Mouse (Mus musculus) gastrocnemius, adult 18-20 months (tissue): ENCODE results near the gene Pacrg. TPM values are rescaled to one million over a fixed set of nuclear protein-coding genes. Genes with fewer than 3 reads are reported as not detected.

Source experiments
- DNase-seq: peaks from one replicate; pipeline ENCODE4 v3.0.0; 2021; ENCODE audit warnings: low spot score
- total RNA-seq, 2 experiments: library from RNA; stranded (reverse); gene quantifications; 2 replicates each; pipeline ENCODE4 v1.2.3; 2021

Gene Pacrg
- total RNA-seq, 2 experiments from 2014 or later = 2.2 to 2.6 TPM

DNA sequence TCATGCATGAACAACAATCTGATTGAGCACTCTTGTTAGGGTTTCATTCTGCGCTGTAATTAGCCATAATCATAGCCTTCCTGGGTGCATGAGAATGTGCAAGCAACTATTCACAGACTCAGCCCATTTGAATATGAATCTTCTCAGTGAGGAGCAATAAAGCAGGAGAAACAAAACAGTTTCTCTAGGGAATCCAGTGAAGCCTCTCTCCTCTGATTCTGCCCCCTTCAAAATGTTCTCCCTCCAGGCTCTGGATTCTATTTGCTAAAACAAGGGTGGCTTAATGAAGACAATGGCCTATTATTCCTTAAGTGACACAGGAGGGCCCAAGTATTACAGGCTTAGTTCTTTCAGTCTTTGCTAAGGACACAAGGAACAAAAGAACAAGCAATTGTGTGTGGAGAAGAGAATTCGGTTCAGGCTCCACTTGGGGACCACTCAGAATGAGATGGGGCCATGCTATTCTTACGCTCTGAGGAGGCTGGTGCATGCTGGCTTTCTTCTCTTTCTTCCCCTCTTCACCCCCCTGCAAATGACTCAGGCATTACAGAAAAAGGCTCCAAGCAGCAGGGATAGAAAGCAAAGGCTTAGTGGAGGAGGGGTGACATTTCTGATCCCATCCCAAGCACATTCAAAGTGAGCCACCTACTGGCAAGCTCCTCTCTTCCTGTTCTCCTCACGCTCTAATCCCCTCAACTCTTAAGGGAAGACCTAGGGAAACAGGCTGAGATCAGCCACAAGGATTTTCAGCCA, 95.2 kb downstream of the Pacrg start:
- DNase-seq = peak; percentile 62

GRCm38 (mm10) chr17:10740083-10740482, 100.0 kb downstream of the Pacrg start:
- DNase-seq = no peak

DNA sequence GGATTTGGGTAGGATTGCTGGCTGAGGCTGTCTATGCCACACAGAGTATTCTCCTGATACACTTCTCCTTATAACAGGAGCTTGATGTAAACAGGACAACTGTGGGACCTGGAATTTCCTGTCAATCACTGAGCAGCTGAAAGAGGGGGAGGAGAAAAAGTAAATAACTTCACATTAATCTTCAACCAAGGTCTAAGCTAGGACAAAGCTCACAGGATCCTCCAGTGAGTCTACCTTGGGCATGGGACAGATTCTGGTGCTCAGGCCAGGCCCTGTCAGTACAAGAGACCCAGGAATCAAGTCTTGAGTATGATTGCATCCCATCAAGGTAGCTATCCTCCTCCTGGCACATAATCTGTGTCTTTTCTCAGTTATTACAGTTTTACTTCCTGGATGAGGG, 102.1 kb downstream of the Pacrg start:
- no peak for DNase-seq

- no peak for DNase-seq
These were observed 105.4 kb downstream of the Pacrg start for GRCm38 (mm10) chr17:10734733-10735132.

DNA sequence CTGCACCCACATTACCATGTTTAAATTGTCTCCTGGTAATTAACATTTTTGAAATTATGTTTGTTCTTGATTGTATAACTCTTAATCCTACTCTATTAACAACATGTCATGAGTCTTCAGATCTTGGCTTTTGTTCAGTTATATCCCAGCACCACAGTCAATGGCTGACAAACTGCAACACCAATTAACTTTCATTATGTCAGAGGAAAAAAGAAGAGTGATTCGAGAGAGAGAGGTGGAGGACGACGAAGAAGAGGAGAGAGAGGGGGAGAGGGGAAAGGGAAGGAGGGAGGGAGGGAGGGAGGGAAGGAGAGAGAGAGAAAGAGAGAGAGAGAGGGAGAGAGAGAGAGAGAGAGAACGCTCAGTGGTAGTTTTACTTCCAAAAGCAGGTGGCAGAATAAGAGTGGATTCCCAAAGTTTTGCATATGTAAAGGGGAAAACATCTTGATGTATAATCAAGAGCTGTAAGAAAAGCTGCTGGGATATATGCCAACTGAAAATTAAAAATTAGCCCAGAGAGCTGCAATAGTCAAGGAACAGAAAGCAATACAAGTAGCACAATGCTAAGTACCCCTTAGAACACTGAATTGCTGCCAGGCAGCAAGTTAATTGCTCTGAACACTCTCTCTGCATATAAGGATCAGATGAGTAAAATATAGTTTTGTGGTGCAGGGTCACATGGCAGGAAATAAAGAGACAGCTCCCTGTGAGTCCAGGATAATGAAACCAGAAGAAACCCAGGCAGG, 107.6 kb downstream of the Pacrg start:
- no peak for DNase-seq

DNA sequence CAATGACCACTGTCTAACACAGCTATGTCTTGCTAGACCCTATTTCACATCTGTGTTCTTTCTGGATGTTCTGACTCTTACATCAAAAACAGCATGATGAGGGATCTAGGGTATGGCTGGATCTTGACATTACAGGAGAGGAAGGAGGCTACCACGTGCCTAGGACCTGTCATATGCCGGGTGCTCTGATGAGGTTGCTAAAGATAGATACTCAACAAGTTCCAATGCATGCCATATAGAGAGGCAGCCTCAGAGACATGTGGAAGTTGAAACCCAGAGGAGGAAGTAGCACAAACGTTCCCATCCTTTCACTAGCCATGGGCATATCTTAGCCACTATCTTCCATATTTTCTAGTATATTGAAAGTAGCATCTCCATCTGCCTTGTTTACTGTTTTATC, 115.3 kb downstream of the Pacrg start:
- DNase-seq = peak; percentile 17

DNA sequence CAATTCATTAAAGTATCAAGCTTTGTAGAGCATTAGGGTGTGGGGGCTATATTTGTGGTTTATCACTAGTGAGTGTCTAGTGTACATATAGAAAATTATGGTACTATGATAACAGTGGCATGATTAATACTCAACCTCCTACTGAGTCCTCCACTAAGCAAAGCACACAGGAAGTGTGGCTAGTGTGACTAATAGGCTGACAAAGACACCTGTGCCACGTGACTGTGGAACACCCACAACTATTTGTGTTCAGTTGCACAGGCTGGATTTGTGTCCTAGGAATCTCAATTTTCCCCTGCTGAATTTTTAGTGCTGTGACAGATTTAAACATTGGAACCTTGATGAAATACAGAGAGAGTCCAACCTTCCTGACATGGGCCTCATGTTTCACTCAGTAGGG, 118.5 kb downstream of the Pacrg start:
- no peak for DNase-seq

DNA sequence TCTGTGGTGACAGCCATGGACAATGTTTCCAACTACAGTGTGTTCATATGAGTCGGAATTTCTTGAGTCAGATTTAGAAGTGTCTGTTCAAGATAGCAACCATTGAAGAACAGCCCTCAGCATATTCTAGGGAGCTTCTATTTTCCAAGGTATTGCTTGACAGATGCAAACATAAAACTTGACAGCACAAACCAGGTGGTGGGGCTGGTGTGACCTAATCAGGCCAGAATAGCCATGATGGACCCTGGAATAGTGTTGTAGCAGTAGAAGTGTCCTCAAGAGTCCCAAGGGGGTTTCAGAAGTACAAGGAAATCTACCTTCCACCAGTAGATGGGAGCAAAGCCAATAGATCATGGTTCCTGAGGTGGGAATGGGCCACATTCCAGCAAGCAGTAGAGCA, 123.0 kb downstream of the Pacrg start:
- DNase-seq = no peak

- peak; percentile 51 for DNase-seq
These were observed 137.3 kb downstream of the Pacrg start for GRCm38 (mm10) chr17:10702781-10703180.

DNA sequence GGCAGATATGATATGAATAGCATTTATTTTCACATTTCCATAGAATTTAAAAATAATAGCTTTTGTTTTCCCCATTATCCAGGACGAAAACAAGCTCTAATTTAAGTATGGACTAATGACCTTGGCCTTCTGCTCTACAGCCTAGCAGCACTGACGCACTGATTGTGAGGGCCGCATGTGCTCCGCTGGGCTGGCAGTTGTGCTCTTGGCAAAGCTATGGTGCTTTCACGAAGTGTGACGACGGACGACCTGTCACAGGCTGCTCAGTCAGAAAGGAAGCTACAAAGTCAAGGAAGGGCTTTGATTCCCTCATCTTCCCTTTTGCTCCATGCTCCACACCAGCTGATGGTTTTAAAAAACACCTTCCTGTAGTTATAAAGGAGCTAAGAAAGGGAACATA, 142.1 kb downstream of the Pacrg start:
- no peak for DNase-seq

DNA sequence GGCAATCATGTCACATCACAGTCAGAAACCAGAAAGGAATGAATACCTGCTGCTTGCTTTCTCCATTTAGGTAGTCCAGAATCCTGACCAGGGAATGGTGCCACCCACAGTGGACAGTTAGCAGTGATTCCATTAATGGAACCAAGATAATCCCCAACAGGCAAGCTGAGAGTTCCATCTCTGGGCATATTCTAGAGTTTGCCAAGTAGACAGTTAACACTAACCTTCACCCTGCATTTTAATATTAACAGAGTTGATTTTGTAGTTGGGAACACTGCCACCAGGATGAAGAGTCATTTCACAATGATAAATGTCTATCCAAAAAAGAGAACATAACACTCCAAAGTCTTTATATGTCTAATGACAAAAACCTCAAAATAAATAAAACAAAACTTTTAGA, 144.7 kb downstream of the Pacrg start:
- no peak for DNase-seq

- DNase-seq = no peak
These were observed 163.0 kb downstream of the Pacrg start for GRCm38 (mm10) chr17:10677098-10677497.

- DNase-seq = no peak
These were observed 164.6 kb downstream of the Pacrg start for GRCm38 (mm10) chr17:10675536-10675935.

- DNase-seq = no peak
These were observed 165.1 kb downstream of the Pacrg start for GRCm38 (mm10) chr17:10675048-10675447.

- no peak for DNase-seq
These were observed 178.8 kb downstream of the Pacrg start for GRCm38 (mm10) chr17:10661294-10661693.

DNA sequence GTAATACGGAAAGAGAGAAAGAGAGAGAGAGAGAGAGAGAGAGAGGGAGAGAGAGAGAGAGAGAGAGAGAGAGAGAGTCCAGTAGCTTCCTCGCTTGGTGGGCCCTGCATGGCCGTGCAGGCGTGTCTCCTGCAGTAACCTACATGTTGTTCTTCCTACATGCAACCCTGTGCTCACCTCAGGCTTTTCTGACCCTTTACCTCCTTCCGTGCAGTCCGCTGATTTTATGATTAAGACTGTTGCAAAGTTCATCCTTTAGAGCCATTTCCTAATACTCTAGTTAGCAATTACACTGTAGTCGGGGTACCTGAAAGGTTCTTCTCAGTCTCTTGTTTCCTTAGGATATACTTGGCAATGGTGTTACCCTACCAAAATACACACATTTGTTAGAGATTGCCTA, 196.5 kb downstream of the Pacrg start:
- no peak for DNase-seq

DNA sequence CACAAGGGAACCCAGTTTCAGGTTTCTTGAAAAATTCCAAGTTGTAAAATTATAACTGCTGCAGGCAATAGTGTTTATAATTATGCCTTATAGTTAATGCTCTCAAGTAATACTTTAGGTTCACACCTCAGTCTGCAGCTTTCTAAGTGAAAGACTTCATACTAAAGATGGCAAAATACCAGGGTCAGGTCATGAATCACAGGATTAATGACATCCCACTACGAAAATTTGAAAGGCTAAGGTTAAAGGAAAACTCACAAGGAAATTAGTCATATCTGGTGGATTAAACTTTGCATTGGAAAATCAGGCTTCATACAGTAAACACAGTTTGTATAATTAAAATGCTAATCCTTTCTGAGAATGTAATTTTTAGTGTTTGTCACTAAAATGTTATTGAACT, 200.3 kb downstream of the Pacrg start:
- no peak for DNase-seq

- DNase-seq = no peak
These were observed 204.1 kb downstream of the Pacrg start for GRCm38 (mm10) chr17:10635955-10636470.

DNA sequence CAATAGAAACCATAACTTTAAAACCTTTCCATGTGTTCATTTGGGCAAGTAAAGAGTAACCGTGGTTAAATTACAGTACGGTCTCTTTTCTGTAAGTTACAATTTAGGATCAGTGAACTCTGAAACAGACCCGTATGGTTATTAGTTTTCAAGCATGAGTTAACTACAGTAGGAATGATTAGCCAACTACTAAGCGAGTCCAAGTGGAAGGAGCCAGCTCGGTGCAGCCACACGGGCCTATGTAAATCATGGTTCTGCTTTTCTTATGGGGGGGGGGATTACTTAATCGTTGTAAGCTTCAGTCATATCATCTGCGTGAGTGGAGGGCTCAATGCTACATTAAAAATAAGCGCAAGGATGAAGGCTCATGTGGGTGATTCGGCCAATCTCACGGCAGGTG, 204.6 kb downstream of the Pacrg start:
- DNase-seq = no peak

DNA sequence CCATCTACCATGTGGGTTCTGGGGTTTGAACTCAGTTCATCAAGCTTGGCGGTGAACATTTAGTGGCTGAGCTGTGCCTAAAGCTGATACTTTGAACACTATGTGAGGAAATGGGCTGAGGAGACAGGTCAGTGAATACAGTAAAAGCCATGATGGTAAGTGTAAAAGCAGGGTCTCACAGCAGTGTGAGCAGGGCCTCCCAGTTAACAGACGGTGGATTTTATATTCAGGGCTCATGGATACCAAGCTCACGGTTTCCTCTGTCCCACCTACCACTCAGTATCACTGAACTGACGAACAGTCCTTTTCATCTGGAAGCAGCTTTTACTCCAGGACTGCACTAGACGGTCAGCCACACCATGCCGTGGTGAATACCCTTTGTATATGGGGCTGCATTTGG, 205.1 kb downstream of the Pacrg start:
- no peak for DNase-seq

GRCm38 (mm10) chr17:10633769-10634168, 206.3 kb downstream of the Pacrg start:
- no peak for DNase-seq

GRCm38 (mm10) chr17:10628240-10628639, 211.9 kb downstream of the Pacrg start:
- no peak for DNase-seq

DNA sequence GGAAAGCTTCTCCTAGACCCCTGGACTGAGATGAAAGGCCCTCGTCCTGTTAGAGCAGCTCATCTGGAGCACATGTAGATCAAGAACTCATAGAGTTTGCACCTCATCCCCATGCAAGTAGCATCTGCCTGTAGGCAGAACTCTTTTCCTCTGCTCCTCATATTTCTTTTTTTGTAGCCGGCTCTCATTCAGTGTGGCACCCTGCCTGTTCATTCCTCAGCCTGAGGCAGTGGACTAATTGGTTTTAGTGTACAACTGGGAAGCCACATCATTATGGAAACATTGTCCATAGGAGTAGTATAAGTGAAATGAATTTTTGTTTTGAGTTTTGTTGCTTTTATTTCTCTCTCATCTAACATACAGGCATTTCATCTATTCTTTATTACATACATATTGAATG, 212.6 kb downstream of the Pacrg start:
- DNase-seq = no peak
